Mouse (Mus musculus) G1E (cell line): ENCODE results near the gene Chdh. TPM values are rescaled to one million over a fixed set of nuclear protein-coding genes. Genes with fewer than 3 reads are reported as not detected.

Experiments
- ATAC-seq: 2 replicates; pipeline ENCODE4 v1.8.0; 2016; ENCODE audit warnings: mild to moderate bottlenecking; ENCODE audit not compliant: insufficient number of reproducible peaks, poor library complexity, low FRiP score, severe bottlenecking; ENCODE audit errors: extremely low read depth
- DNase-seq: peaks from one replicate; pipeline ENCODE4 v3.0.0; 2012; ENCODE audit warnings: low spot score
- H3K27me3 ChIP-seq: 2 replicates; pipeline ENCODE4 v1.6.1; 2012; ENCODE audit warnings: mild to moderate bottlenecking, low read length, inconsistent platforms; ENCODE audit not compliant: insufficient read depth
- H3K36me3 ChIP-seq: replicated peaks from 2 replicates; pipeline ENCODE3; 2012; ENCODE audit warnings: mild to moderate bottlenecking, inconsistent platforms
- H3K4me1 ChIP-seq: 2 replicates; pipeline ENCODE4 v1.6.1; 2012; ENCODE audit warnings: low read depth, low read length, inconsistent platforms, mixed read lengths; ENCODE audit not compliant: insufficient read depth
- H3K4me3 ChIP-seq: 2 replicates; pipeline ENCODE4 v1.5.1; 2012; ENCODE audit warnings: low read depth, mild to moderate bottlenecking, inconsistent platforms, low read length, moderate library complexity, mixed read lengths
- H3K9me3 ChIP-seq: replicated peaks from 2 replicates; pipeline ENCODE4 v1.6.1; 2012; ENCODE audit warnings: inconsistent platforms
- CTCF ChIP-seq: IDR thresholded peaks from 2 replicates; pipeline ENCODE4 v1.5.1; 2012; ENCODE audit warnings: low read depth, low read length, inconsistent platforms, mixed read lengths
- GATA1 ChIP-seq: IDR thresholded peaks from 2 replicates; pipeline ENCODE4 v1.6.1; 2012; ENCODE audit warnings: borderline replicate concordance, low read length, inconsistent platforms, mixed read lengths
- GATA2 ChIP-seq: IDR thresholded peaks from 2 replicates; pipeline ENCODE4 v1.6.1; 2012; ENCODE audit warnings: low read depth, low read length, inconsistent platforms, borderline replicate concordance
- POLR2AphosphoS5 ChIP-seq: IDR thresholded peaks from 2 replicates; pipeline ENCODE4 v1.6.1; 2012; ENCODE audit warnings: low read depth, low read length, inconsistent platforms; ENCODE audit not compliant: insufficient replicate concordance
- TAL1 ChIP-seq: conservative IDR thresholded peaks from 2 replicates; pipeline ENCODE4 v1.6.1; 2012; ENCODE audit warnings: low read depth, low read length, inconsistent platforms, mixed read lengths
- polyA plus RNA-seq: library from polyadenylated mRNA; stranded (reverse); fragments of >175 nt; gene quantifications from 2 replicates; pipeline ENCODE4 v1.2.3, GENCODE M21; 2012
- total RNA-seq, 2 experiments: library from RNA; stranded (forward) in 1 of 2; stranded (reverse) in 1 of 2; fragments of 200-1000 nt in 1 of 2; fragments of >200 nt in 1 of 2; fragmentation: Nextera tagmentation in 1 of 2; gene quantifications; 2 replicates each; pipeline ENCODE4 v1.2.3; 2014 to 2017

Gene Chdh
- total RNA-seq (2014; fragmentation: Nextera tagmentation) = not detected in 2 replicates
- total RNA-seq (2017) = under 0.01 and 0.16 TPM in 2 replicates
- 0.01 TPM in 1 of 2 replicates, not detected in the other for polyA plus RNA-seq

- Histone ChIP-seq H3K4me3 (no peak within 1 kb of the TSS), H3K36me3 (no peaks in the 10 kb centered on the region), H3K9me3 (no peaks in the 10 kb centered on the region), H3K4me1 (no peaks in the 10 kb centered on the region), H3K27me3 (peaks cover 14% of the 10 kb centered on the region)
- DNase-seq = no peak
- TF ChIP-seq CTCF = no peak
- no peak for ATAC-seq
These were observed at the start of gene Chdh, which contains the start of gene Il17rb for GRCm38 (mm10) chr14:30008733-30009575. Chdh (plus strand) TSS chr14:30009023. Il17rb (minus strand) TSS chr14:30008896.

- no peaks in the 10 kb centered on the region for H3K9me3 ChIP-seq
- peak overlapping the region; percentile 89 for H3K4me3 ChIP-seq
- TF ChIP-seq CTCF = no peak
- TF ChIP-seq GATA1 = no peak
- no peak for TF ChIP-seq GATA2
- no peak for TF ChIP-seq TAL1
- TF ChIP-seq POLR2AphosphoS5 = no peak
- ATAC-seq (no peak), DNase-seq (no peak)
- H3K4me1 ChIP-seq = peaks cover 35% of the 10 kb centered on the region
- H3K36me3 ChIP-seq = peaks cover 37% of the 10 kb centered on the region
- H3K27me3 ChIP-seq = no peaks in the 10 kb centered on the region
These were observed 41.2 kb upstream of the Chdh start for GRCm38 (mm10) chr14:29967611-29968010.

GRCm38 (mm10) chr14:29968075-29968821 lies 40.6 kb upstream of the Chdh start, which contains the start of gene Selenok:
Selenok (plus strand) TSS chr14:29968308.
- DNase-seq (peak; percentile 94), ATAC-seq (peak; percentile 100)
- no peaks in the 10 kb centered on the region for H3K27me3 ChIP-seq
- peaks cover 44% of the 10 kb centered on the region for H3K36me3 ChIP-seq
- H3K4me3 ChIP-seq = peak within 1 kb of the TSS; percentile 89
- H3K4me1 ChIP-seq = peaks cover 41% of the 10 kb centered on the region
- no peaks in the 10 kb centered on the region for H3K9me3 ChIP-seq
- TF ChIP-seq GATA2 (no peak), GATA1 (no peak), CTCF (no peak), TAL1 (no peak), POLR2AphosphoS5 (no peak)

- Histone ChIP-seq H3K9me3 (no peaks in the 10 kb centered on the region), H3K4me3 (no peak overlapping the region), H3K4me1 (peaks cover 41% of the 10 kb centered on the region), H3K36me3 (peaks cover 63% of the 10 kb centered on the region), H3K27me3 (no peaks in the 10 kb centered on the region)
- DNase-seq (no peak), ATAC-seq (no peak)
- TF ChIP-seq GATA1 = no peak
- no peak for TF ChIP-seq TAL1
- TF ChIP-seq CTCF = no peak
- no peak for TF ChIP-seq POLR2AphosphoS5
- TF ChIP-seq GATA2 = no peak
These were observed 37.4 kb upstream of the Chdh start for GRCm38 (mm10) chr14:29971446-29971845.

GRCm38 (mm10) chr14:29971993-29972392 lies 36.8 kb upstream of the Chdh start:
- no peak for ATAC-seq

GRCm38 (mm10) chr14:29976927-29977326 lies 31.9 kb upstream of the Chdh start:
- ATAC-seq (no peak), DNase-seq (no peak)
- H3K36me3 ChIP-seq = peaks cover 71% of the 10 kb centered on the region
- no peak overlapping the region for H3K4me3 ChIP-seq
- peaks cover 37% of the 10 kb centered on the region for H3K4me1 ChIP-seq
- no peaks in the 10 kb centered on the region for H3K27me3 ChIP-seq
- no peaks in the 10 kb centered on the region for H3K9me3 ChIP-seq
- TF ChIP-seq GATA1 (no peak), GATA2 (no peak), CTCF (no peak), POLR2AphosphoS5 (no peak), TAL1 (no peak)

More at GRCm38 (mm10) chr14:29971993-29972392, 36.8 kb upstream of the Chdh start:
- Histone ChIP-seq H3K27me3 (no peaks in the 10 kb centered on the region), H3K9me3 (no peaks in the 10 kb centered on the region), H3K4me3 (no peak overlapping the region), H3K36me3 (peaks cover 68% of the 10 kb centered on the region), H3K4me1 (peaks cover 39% of the 10 kb centered on the region)
- DNase-seq = no peak
- TF ChIP-seq POLR2AphosphoS5 = no peak
- TF ChIP-seq GATA2 = no peak
- TF ChIP-seq GATA1 = no peak
- no peak for TF ChIP-seq TAL1
- no peak for TF ChIP-seq CTCF
